Mouse (Mus musculus) heart, adult 11 months (tissue): ENCODE results near the gene Bst2.
"Not testable (repeated sequence)": the region's sequence is repeated elsewhere in the genome, so short reads cannot be mapped to it uniquely, and the experiment has no call there.

Experiments used
- DNase-seq: peaks from one replicate; pipeline ENCODE4 v3.0.0; 2022

The Bst2 gene

DNA sequence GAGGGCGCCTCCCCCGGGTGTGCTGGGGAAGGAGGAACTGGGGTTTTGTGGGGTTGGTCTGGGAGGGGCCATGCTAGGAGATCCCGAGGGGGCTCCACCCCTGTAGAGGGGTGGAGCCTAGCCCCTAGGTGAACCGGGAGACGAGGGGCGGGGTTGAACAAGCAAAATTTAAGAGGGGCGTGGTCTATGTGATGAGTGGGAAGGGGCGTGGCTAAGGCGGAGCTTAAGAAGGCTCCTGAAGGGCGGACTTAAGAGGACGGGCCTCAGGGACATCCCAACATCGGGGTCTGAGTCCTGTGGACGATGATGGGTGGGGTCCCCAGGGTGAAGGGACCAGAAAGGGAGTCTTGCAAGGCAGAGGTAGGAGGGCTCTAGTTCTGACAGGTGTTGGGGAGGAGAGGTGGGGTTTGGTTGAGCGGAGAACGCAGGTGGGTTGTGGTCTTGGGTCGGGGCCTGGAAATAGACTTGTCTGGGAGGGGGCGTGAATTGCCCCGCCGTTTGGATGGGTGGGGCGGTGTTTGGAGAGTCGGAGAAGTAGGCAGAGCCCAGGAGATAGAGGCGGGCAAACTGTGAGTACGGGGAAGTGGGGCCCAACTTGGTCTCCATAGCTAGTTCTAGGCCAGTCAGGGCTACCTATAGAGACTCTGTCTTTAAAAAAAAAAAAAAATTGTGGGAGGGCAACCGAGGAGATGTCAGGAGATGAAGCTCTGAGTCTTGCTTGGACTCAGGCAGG, 21.9 kb upstream of the Bst2 start:
- peak; percentile 97 for DNase-seq

GRCm38 (mm10) chr8:71558071-71558957, 21.1 kb upstream of the Bst2 start, which contains the start of gene Tmem221:
TSS of gene Tmem221 (minus strand) at chr8:71558871.
- DNase-seq = no peak

- DNase-seq = no peak
These were observed 17.4 kb upstream of the Bst2 start for GRCm38 (mm10) chr8:71554644-71555043.

DNA sequence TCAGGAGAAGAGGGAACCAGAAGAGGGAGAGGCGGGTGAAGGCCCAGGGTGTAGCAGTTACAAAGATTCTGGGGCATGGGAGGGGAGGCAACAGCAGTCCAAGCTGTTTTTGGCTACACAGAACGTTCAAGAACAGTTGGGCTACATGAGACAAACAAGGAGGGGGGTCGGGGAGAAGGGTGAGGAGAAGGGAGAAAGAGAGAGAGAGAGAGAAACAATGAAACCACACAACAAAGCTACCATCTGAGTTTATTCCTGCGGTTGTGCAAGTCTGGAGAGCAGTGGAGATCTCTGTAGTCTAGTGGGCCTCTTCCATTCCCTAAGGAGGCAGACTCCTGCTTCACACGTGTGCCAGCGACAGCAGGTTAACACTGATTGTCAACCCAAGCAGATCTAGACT, 16.7 kb upstream of the Bst2 start:
- DNase-seq = no peak

DNA sequence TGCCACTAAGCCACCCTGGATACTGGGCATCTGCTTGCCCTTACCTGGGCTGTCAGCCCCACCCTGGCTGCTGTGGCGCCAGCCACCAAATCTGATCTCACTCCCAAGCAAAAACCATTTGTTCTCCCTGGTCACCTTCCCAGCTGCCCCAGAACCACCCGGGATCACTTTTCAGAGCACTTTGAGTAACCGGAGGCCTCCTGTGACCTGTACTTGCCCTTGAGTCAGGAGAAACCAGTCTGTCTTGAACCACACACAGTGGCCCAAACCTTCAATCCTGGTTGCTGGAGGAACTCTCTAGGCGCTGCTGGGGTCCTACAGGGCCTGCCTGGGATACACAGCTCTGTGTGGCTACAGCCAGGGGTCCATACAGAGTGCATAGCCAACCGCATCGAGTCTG, 15.5 kb upstream of the Bst2 start:
- DNase-seq = peak; percentile 87

DNA sequence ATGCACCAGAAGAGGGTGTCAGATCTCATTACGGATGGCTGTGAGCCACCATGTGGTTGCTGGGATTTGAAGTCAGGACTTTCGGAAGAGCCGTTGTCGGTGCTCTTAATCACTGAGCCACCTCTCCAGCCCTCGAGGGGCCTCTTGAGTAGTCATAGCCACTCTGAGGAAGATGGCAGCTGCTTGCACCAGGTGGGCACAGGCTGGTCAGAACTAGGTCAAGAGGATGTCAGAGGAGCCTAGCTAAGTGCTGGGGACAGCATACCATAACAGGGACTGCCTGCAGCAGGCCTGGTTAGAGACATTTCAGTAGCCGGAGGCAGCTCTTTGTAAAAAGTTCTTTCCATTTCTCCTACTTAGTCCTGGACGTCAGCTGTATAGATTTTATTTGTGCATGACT, 13.5 kb upstream of the Bst2 start:
- DNase-seq = no peak

DNA sequence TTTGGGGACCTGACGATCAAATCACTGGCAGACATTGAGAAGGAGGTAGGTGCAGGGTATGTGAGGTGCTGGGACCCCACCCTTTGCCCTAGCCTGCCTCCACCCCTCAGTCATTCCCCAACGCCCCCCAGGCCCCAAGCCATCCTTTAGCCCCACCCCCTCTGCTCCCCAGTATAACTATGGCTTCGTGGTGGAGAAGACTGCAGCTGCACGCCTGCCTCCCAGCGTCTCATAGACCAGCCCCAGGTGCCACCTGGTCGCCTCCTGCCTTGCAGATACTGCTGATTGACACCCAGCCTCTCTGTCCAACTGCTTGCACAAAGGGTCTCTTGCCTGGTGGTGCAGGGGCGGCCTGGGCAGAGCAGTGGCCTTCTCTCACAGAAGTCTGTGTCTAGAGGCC, 10.3 kb upstream of the Bst2 start:
- DNase-seq = no peak

DNA sequence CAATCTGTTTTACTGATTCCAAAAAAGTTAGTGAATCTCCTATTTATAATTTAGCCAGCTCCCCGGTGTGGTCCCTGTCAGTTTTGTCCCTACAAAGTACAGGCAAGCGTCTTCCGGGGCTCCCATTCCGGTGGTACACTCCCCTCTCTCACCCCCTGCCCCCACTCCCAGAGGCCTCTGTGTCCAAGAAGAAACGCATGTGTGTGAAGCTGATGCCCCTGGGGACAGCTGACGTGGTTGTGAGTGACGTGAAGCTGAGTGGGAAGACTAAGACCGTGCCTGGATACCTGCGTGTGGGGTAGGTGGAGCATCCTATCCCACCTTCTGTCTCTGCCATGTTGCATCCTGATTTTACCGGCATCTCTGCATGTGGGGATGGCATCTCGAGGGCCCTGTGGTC, 7.8 kb upstream of the Bst2 start:
- DNase-seq = peak; percentile 90

DNA sequence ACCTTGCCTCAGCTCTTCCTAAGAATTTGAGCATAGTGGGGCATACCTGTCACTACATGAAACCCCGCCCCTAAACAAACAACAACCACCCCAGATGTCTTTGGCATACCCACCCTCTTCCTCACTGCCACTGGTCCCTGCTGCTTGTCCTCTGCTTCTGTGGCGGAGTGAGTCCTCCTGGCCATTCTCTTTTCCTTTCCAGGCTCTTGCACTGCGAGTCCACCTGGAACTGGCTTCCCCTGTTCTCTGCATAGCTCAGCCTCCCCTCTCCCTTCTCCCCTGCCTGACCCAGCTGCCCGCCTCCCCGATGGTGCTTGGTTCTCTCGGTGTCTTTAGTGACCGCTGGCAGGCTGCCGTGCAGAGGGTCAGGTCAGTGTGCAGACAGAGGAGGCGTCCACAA, 6.5 kb upstream of the Bst2 start:
- peak; percentile 91 for DNase-seq

- peak; percentile 100 for DNase-seq
These were observed 5.5 kb upstream of the Bst2 start, which contains the start of gene Mvb12a for GRCm38 (mm10) chr8:71542632-71543343. TSS of gene Mvb12a (plus strand) at chr8:71542922.

DNA sequence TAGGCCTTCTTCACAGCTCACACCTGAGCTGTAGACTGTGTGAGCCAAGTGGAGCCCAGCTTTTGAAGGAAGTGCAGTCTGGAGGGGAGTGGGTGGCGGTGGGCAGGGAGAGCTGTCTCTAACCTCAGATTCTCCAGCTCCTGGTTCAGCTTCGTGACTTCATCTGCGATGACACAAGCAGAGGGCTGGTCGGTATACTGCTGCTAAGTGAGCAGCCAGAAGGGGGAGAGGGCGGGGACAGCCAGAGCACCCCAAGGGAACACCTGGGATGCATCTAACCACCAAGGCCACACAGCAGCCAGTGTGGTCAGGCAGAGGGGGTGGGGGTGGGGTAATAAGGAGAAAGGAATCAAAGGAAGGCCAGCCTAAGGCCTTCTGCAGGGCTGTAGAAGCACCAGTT, 1.6 kb downstream of the Bst2 start:
- DNase-seq = peak; percentile 89

DNA sequence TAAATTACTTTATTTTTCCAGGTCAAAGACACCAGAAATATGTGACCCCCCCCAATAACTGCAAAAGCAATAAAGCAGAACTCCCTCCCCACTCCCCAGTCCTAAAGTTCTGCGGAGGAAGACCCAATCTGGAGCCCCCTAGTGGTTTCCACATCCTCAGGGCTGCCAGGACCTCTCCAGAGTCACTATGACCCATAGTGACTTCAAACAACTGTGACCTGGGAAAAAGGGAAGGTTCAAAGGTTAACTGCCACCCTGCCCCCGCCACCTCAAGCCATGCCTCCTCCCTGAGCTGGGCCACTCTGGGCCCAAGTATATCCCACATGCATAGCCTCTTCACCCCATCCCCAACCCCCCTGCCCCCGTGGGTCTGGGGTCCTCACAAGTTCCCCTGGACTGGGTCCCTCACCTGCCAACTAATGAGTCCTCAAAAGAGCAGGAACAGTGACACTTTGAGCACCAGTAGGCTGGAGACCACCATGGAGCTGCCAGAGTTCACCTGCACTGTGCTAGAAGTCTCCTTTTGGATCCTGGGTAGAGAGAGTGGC, 2.9 kb downstream of the Bst2 start:
- peak; percentile 93 for DNase-seq

DNA sequence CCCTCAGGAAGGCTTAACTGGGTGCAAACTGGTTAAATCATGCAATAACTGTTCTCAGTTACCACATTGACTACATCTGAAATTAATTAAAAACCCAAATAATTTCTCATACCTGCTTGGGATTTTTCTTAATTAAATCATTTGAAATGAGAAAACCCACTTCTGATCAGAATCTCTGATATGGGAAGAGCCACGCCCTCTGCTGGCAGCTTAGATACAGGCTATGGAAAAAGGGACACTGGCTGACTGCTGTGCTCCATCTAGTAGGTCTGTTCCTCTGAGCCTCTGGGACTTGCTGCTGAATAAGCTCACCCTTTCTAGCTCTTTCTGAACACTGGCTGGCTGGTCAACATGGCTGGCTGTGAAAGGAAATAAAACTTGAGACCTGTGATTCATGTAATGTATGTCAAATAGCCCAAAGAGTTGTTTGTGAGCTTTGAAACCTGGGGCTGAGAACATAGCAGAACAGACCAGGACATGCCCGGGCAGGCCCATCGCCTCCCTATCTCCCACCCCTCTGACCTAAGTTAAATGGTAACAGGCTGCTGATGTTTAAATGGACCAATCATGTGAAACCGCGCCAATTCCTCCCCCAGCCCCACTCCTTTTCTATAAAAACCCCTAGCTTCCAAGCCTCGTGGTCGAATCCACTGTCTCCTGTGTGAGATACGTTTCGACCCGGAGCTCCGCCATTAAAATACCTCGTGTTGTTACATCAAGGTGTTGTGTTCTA, 6.4 kb downstream of the Bst2 start:
- peak; percentile 92 for DNase-seq

GRCm38 (mm10) chr8:71528362-71529073, 8.7 kb downstream of the Bst2 start:
- peak; percentile 98 for DNase-seq

GRCm38 (mm10) chr8:71527162-71527870, 9.9 kb downstream of the Bst2 start:
- DNase-seq = peak; percentile 94

- peak; percentile 91 for DNase-seq
These were observed 11.0 kb downstream of the Bst2 start for GRCm38 (mm10) chr8:71526272-71526671.

GRCm38 (mm10) chr8:71525226-71526050, 11.8 kb downstream of the Bst2 start, which contains the start of gene Ccdc194:
TSS of gene Ccdc194 (minus strand) at chr8:71525711.
- DNase-seq = peak; percentile 91

DNA sequence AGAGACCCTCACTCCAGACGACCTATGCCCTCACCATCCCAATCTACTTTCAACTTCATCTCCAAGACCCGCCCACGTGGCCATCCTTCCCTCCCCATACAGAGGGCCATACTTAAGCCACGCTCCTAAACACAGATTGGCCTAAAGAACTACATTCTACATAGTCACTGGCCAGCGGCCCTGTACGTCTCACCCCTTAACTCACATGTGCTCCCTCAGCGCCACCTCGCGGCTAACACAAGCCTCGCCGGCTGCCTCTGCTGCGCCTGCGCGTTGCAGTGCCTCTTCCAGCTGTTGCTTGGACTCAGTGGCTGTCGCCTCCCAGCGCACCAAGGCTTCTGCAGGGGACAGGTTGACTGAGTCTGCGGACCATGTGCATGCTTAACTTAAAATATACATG, 15.6 kb downstream of the Bst2 start:
- peak; percentile 99 for DNase-seq

GRCm38 (mm10) chr8:71519037-71519825, 18.0 kb downstream of the Bst2 start:
- not testable (repeated sequence) for DNase-seq
